In the genomic region with DNA sequence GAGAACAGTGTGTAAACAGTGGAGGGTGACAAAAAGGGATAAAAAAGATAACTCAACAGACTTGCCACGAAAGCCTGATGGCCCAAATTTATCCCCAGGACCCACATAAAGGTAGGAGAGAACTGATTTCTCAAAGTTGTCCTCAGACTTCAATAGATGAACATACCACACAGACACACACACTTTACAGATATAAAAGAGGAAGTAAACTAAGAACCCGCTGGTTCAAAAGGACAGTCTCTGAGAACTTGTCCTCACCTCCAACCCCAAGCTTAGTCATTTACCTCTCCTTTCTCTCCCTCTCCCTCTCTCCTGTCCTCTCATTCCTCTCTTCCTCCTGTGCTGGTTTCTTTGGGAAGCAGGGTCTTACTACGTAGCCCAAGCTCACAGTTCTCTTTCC, we compare ENCODE assay signal across 19 mouse cellular contexts. TPM values are rescaled to one million over a fixed set of nuclear protein-coding genes. Genes with fewer than 3 reads are reported as not detected.
"Had no signal": no experiment of that assay in that cellular context is flagged by ENCODE, and none has a peak within 500 bp of the region (broad histone marks: within the 10 kb centered on the region; RNA-seq: fewer than 3 reads in every experiment).

No protein-coding gene starts in this region.

- H3K4me1 ChIP-seq: liver, embryonic 13.5 days; midbrain, embryonic 12.5 days; midbrain, embryonic 15.5 days; neural tube, embryonic 12.5 days; stomach, embryonic 15.5 days had no signal

- H3K27ac ChIP-seq: kidney, postnatal 0 days; liver, embryonic 13.5 days; macrophage; midbrain, embryonic 12.5 days; midbrain, embryonic 15.5 days; neural tube, embryonic 12.5 days; stomach, embryonic 15.5 days had no signal

- ATAC-seq: intestine, postnatal 0 days; midbrain, embryonic 15.5 days had no signal

- H3K9ac ChIP-seq: liver, embryonic 13.5 days; midbrain, embryonic 12.5 days; midbrain, embryonic 15.5 days; neural tube, embryonic 12.5 days; stomach, embryonic 15.5 days had no signal

- H3K4me3 ChIP-seq: left cerebral cortex, adult 2 months; liver, embryonic 13.5 days; midbrain, embryonic 12.5 days; midbrain, embryonic 15.5 days; neural tube, embryonic 12.5 days; stomach, embryonic 15.5 days had no signal

- H3K9me3 ChIP-seq: liver, embryonic 13.5 days; midbrain, embryonic 12.5 days; midbrain, embryonic 15.5 days; neural tube, embryonic 12.5 days; stomach, embryonic 15.5 days had no signal

- DNase-seq: kidney, adult 2 months; kidney, postnatal 25 days; liver, embryonic 13.5 days; lung, adult 2 months; lung, postnatal 14 days; retina, postnatal 1 day; right cerebral cortex, postnatal 4 days; thymus, postnatal 25 days had no signal

- H3K4me2 ChIP-seq: liver, embryonic 13.5 days; midbrain, embryonic 12.5 days; midbrain, embryonic 15.5 days; neural tube, embryonic 12.5 days; stomach, embryonic 15.5 days had no signal

- H3K27me3 ChIP-seq: liver, embryonic 13.5 days; midbrain, embryonic 12.5 days; midbrain, embryonic 15.5 days; neural tube, embryonic 12.5 days; stomach, embryonic 15.5 days had no signal

RNA-seq across cellular contexts. Expression of gene Hpx, which starts 37.6 kb away (rescaled TPM):
- total RNA-seq: layer of hippocampus, postnatal 25 days; left cerebral cortex, postnatal 10 days; neutrophil, adult 5-6 weeks had no signal
